Mouse (Mus musculus): Measurements from ENCODE around the gene Fbxw11.

DNA sequence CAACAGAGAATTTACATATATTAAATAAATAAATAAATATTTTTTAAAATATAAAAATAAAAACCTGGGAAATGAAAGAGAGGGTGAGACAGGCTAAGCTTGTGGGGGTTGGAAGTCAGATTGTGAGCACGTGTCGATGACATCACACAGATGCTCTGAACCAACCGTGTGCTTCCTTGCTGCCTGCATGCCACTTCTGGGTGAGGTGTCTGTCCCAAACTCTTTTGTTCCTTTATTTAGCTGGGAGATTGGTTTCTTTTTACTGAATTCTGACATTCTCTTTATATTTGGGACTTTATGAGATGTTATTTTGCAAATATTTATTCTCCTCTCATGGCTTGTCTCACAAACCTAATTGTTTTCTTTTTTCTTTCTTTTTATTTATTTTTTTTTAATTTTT, 36.6 kb upstream of the Fbxw11 start:
- TF ChIP-seq CTCF (IDR thresholded peaks at IDR 0.05; ENCODE audit: control insufficient read depth, insufficient read depth, insufficient replicate concordance, low read depth, low read length) = no peak
- TF ChIP-seq POLR2A (IDR thresholded peaks at IDR 0.05; ENCODE audit: control insufficient read depth, low read depth, low read length) = no peak
